Mouse (Mus musculus) heart, embryonic 11.5 days (tissue): ENCODE results near the gene Erp29. TPM values are rescaled to one million over a fixed set of nuclear protein-coding genes. Genes with fewer than 3 reads are reported as not detected.
A peak's percentile ranks its signal among the peaks of the same experiment; 100 is the strongest.

Experiments used
- ATAC-seq: fragments of 200-750 bp; cut with Nextera tagmentation; replicated peaks from 2 replicates; pipeline ENCODE4 v1.8.0; 2017; ENCODE audit warnings: moderate library complexity; ENCODE audit not compliant: insufficient number of reproducible peaks, low FRiP score, low TSS enrichment
- H3K27ac ChIP-seq: fragments of 300-500 bp; sonication (generic); 2 replicates; pipeline ENCODE4 v1.5.1; 2014; ENCODE audit warnings: mild to moderate bottlenecking, low read depth, low read length
- H3K27me3 ChIP-seq: fragments of 300-500 bp; sonication (generic); 2 replicates; pipeline ENCODE4 v1.6.1; 2014; ENCODE audit warnings: mild to moderate bottlenecking, low read length, mixed read lengths; ENCODE audit not compliant: control insufficient read depth, insufficient read depth
- H3K36me3 ChIP-seq: fragments of 300-500 bp; sonication (generic); 2 replicates; pipeline ENCODE4 v1.6.1; 2014; ENCODE audit warnings: mild to moderate bottlenecking, low read length, moderate library complexity, mixed read lengths; ENCODE audit not compliant: control insufficient read depth, insufficient read depth
- H3K4me1 ChIP-seq: fragments of 300-500 bp; sonication (generic); 2 replicates; pipeline ENCODE4 v1.6.1; 2014; ENCODE audit warnings: low read length; ENCODE audit not compliant: control insufficient read depth, insufficient read depth
- H3K4me2 ChIP-seq: fragments of 300-500 bp; sonication (generic); 2 replicates; pipeline ENCODE4 v1.6.1; 2014; ENCODE audit warnings: mild to moderate bottlenecking, moderate library complexity
- H3K4me3 ChIP-seq: fragments of 300-500 bp; sonication (generic); 2 replicates; pipeline ENCODE4 v1.5.1; 2014; ENCODE audit warnings: low read depth, low read length
- H3K9ac ChIP-seq: fragments of 300-500 bp; sonication (generic); 2 replicates; pipeline ENCODE4 v1.6.1; 2014; ENCODE audit warnings: mild to moderate bottlenecking, low read depth, low read length, moderate library complexity
- H3K9me3 ChIP-seq: fragments of 300-500 bp; sonication (generic); replicated peaks from 2 replicates; pipeline ENCODE4 v1.6.1; 2016; ENCODE audit warnings: low read length; ENCODE audit not compliant: control insufficient read depth
- WGBS: fragments of 180-500 bp; shearing (Covaris S2); extraction: QIAGEN DNeasy Blood & Tissue Kit; methylation state at CpG from one replicate; pipeline ENCODE4 v1.1.7; 2014; ENCODE audit not compliant: insufficient replicate concordance; 5-methylcytosine and 5-hydroxymethylcytosine counted together
- polyA plus RNA-seq: library from polyadenylated mRNA; unstranded; fragments of >200 nt; fragmentation: Nextera tagmentation; extraction: Ambion mirVana; gene quantifications from 2 replicates; pipeline ENCODE4 v1.2.1, GENCODE M21; 2014

Erp29 gene
- polyA plus RNA-seq, 1 experiment from 2014 or later, result 137 TPM

DNA sequence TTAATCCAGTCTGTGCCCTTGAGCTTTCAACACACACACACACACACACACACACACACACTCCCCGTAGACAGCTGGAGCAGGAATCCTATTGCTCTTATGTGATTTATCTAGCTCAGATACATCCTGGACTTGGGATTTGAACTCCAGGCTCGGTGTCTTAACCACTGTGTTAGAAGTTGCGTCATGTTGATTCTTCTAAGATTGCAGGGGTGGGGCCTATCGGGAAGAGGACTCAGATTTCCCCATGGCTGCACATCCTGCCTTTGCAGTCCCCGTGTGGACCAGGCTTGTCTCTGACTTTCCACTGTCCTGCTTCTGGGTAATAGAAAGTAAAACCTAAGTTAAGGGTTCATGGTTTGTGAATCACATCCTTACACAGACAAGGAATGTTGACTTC, 52.2 kb downstream of the Erp29 start:
- Histone ChIP-seq H3K4me2 (no peak overlapping the region), H3K36me3 (no peaks in the 10 kb centered on the region; the same call in 1 of the 2 replicates), H3K27ac (no peak overlapping the region), H3K9me3 (no peaks in the 10 kb centered on the region), H3K9ac (no peak overlapping the region), H3K4me3 (no peak overlapping the region), H3K4me1 (peaks cover 20% of the 10 kb centered on the region), H3K27me3 (no peaks in the 10 kb centered on the region)
- WGBS, result 62% methylated on average over 5 of the region's 5 CpGs
- no peak for ATAC-seq

DNA sequence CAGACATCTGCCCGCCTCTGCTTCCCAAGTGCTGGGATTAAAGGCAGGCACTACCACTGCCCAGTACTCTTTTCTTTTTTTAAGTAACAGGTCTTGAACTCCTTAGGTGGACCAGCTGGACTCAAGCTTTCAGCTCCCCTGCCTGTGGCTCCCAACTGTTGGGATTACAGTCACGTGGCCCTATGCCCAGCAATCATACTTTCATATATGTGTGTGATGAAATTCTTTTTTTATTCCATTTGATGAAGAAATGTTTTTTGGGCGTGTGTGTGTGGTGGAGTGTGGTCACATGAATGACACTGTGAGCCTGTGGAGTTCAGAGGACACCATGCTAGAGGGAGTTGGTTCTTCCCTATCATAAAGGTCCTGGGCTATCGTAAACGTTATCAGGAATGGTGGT, 52.8 kb downstream of the Erp29 start:
- Histone ChIP-seq H3K4me3 (no peak overlapping the region), H3K9ac (no peak overlapping the region), H3K9me3 (no peaks in the 10 kb centered on the region), H3K4me2 (peak overlapping the region; percentile 95), H3K27ac (no peak overlapping the region), H3K36me3 (no peaks in the 10 kb centered on the region; the same call in 1 of the 2 replicates), H3K4me1 (peaks cover 20% of the 10 kb centered on the region), H3K27me3 (no peaks in the 10 kb centered on the region)
- no peak for ATAC-seq
- WGBS, result 78% methylated on average over 5 of the region's 5 CpGs

DNA sequence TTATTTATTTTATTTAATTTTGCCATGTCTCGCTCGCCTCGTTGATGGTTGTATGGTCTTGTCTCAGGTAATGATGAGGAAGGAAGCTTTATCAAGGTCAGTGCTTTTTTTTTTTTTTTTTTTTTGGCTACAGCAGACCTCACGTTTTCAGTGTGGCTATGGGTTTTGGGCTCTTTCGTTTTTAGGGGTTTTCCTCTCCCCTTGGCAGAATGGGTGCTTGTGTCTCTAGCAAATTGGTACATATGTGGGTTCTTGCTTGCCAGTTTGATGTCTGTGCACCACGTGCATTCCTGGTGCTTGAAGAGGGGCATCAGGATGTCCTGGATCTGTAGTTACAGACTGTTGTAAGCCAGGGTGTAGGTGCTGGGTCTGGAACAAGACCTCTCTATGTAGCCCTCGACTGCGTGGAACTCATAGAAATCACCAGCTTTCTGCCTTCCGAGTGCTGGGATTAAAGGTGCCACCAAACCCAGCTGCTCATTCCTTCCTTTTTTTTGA, 53.3 kb downstream of the Erp29 start:
- H3K36me3 ChIP-seq, result no peaks in the 10 kb centered on the region; the same call in 1 of the 2 replicates
- peak overlapping the region; percentile 97 for H3K4me3 ChIP-seq
- no peaks in the 10 kb centered on the region for H3K27me3 ChIP-seq
- peak overlapping the region; percentile 90 for H3K9ac ChIP-seq
- H3K9me3 ChIP-seq, result no peaks in the 10 kb centered on the region
- peaks cover 20% of the 10 kb centered on the region for H3K4me1 ChIP-seq
- peak overlapping the region; percentile 95 for H3K4me2 ChIP-seq
- no peak for ATAC-seq
- 42% methylated on average over 9 of the region's 9 CpGs for WGBS
- no peak overlapping the region for H3K27ac ChIP-seq

DNA sequence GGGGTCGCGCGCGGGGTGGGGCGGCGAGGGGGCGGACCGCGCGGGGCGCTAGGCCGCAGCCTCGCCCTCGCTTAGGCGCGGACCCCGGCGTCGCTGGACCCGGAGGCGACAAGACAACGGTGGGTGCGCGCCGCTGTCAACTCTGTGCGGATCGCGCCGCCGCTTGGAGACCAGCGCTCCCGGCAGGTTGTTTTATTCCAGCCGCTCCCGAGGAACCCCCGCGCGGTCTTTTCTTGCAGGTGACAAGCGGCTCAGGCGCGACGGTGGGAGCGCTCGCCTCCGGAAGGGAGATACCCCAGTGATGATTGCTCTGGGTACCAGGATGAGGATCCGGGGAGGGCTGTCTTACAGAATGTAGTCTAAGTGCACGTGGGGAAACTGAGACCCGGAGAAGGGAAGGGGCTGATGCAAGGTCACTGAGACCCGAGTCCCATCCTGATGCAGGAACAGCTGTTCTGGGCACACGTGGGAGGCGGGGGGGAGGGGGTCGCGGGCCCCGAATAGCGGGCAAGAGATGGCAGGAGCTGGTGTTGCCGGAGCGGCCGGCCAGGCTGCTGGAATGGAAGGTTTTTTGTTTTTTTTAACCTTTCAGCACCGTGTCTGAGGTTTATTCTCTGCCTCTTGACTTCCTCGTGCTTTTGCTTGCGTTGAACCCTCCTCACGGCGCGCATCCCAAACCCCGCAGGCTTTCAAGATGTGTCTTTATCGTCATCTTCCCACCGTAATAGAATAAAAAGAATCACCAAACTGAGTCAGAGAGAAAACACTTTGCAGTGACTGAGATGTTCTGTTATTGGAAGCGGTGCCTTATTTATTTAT, 54.0 kb downstream of the Erp29 start:
- peaks cover 18% of the 10 kb centered on the region for H3K4me1 ChIP-seq
- whole genome bisulfite sequencing, result under 1% methylated on average over 67 of the region's 67 CpGs
- no peaks in the 10 kb centered on the region for H3K9me3 ChIP-seq
- H3K4me3 ChIP-seq, result peak overlapping the region; percentile 97
- no peaks in the 10 kb centered on the region; the same call in 1 of the 2 replicates for H3K36me3 ChIP-seq
- peak; percentile 62 for ATAC-seq
- H3K4me2 ChIP-seq, result peak overlapping the region; percentile 95
- H3K27ac ChIP-seq, result peak overlapping the region; percentile 57; the same call in 1 of the 2 replicates
- H3K27me3 ChIP-seq, result no peaks in the 10 kb centered on the region
- H3K9ac ChIP-seq, result peak overlapping the region; percentile 90

DNA sequence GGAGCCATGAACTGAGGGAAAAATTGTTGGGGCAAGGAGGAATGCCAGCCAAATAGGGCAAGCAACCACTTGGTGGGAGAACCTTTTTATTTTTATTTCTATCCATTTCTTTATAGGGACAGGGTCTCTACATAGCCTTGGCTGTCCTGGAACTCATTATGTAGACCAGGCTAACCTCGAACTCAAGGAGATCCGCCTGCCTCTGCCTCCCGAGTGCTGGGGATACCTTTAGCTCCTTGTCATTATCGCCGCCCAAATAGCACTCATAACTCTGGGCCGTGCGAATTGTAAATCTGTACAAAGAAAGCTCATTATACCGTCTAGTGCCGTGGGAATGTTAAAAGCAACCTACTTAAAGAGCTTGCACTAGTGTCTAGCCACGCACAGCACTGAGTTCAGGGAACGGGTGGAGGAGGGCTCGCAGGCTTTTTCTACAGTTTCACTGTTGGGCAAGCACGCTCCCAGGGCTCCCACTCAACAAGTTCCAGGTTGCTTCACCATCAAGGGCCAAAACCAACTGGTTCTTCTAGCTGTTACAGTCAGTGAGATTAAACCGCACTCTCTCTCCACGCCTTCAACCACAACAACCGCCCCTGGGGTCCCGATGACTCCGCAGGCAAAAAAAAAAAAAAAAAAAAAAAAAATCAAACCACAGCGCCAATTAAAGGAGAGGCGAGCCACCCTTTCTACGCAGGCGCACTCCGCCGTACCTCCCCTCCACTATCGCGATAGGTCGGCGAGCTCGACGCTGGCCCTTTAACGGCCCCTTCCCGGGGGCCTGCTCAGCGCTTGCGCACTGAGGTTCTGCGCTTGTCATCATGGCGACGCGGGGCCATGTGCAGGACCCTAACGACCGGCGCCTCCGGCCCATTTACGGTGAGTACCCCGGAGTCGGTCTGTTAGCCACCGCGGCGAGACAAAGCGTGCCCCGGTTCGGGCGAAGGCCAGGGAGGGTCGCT, 54.8 kb downstream of the Erp29 start, which contains the start of gene Naa25:
TSS of gene Naa25 (plus strand) at position 750 of the 959 bp plus-strand sequence.
- no peaks in the 10 kb centered on the region for H3K27me3 ChIP-seq
- ATAC-seq, result peak; percentile 93
- no peaks in the 10 kb centered on the region for H3K9me3 ChIP-seq
- H3K4me3 ChIP-seq, result peak within 1 kb of the TSS; percentile 97
- H3K4me1 ChIP-seq, result peaks cover 17% of the 10 kb centered on the region
- peak within 1 kb of the TSS; percentile 90 for H3K9ac ChIP-seq
- 9% methylated on average over 52 of the region's 53 CpGs for WGBS
- H3K4me2 ChIP-seq, result peak within 1 kb of the TSS; percentile 95
- H3K36me3 ChIP-seq, result no peaks in the 10 kb centered on the region; the same call in 1 of the 2 replicates
- H3K27ac ChIP-seq, result peak within 1 kb of the TSS; percentile 86

DNA sequence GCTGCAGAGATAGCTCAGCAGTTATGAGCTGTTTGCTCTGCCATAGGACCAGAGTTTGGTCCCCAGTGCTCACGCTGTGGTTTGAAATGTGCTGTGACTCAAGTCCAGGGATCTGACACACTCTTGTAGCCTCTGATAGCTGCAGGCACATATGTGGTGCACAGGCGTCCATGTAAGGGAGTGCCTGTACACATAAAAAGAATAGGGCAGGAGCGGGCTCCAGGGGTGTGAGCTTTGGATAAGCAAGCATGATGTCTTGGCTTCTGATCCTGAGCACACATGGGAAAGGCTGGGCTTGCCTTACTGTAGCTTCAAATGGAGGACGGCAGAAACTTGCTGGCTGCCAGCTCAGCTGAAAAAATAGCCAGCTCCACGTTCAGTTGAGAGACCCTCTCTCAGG, 56.7 kb downstream of the Erp29 start:
- Histone ChIP-seq H3K27me3 (no peaks in the 10 kb centered on the region), H3K36me3 (no peaks in the 10 kb centered on the region), H3K4me3 (no peak overlapping the region), H3K9ac (no peak overlapping the region), H3K4me1 (peaks cover 13% of the 10 kb centered on the region), H3K4me2 (no peak overlapping the region), H3K9me3 (no peaks in the 10 kb centered on the region), H3K27ac (no peak overlapping the region)
- no peak for ATAC-seq
- 71% methylated on average over 5 of the region's 5 CpGs for WGBS

DNA sequence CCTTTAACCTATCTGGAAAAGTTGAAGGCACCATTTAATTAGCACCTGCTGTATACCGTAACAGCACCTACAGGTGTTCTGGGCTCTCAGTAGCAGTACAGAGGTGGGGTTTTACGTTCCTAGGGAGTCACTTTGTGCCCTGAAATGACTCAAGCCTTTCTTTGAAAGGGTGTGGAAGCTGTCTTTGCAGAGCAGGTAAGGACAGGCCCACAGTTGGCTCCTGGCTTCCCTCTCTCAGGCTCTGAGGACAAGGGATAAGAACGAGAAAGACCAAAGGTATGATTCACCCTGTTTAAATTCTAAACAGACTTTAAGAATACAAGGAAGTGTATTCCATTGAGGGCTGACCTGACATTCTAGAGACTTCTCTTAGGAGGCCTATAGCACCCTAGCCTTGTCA, 58.9 kb downstream of the Erp29 start:
- H3K9ac ChIP-seq, result no peak overlapping the region
- H3K4me1 ChIP-seq, result no peaks in the 10 kb centered on the region; the same call in 1 of the 2 replicates
- ATAC-seq, result no peak
- H3K36me3 ChIP-seq, result no peaks in the 10 kb centered on the region
- no peak overlapping the region for H3K4me3 ChIP-seq
- H3K27me3 ChIP-seq, result no peaks in the 10 kb centered on the region
- no peaks in the 10 kb centered on the region for H3K9me3 ChIP-seq
- WGBS, result 81% methylated on average over 3 of the region's 3 CpGs
- H3K4me2 ChIP-seq, result no peak overlapping the region
- no peak overlapping the region for H3K27ac ChIP-seq

DNA sequence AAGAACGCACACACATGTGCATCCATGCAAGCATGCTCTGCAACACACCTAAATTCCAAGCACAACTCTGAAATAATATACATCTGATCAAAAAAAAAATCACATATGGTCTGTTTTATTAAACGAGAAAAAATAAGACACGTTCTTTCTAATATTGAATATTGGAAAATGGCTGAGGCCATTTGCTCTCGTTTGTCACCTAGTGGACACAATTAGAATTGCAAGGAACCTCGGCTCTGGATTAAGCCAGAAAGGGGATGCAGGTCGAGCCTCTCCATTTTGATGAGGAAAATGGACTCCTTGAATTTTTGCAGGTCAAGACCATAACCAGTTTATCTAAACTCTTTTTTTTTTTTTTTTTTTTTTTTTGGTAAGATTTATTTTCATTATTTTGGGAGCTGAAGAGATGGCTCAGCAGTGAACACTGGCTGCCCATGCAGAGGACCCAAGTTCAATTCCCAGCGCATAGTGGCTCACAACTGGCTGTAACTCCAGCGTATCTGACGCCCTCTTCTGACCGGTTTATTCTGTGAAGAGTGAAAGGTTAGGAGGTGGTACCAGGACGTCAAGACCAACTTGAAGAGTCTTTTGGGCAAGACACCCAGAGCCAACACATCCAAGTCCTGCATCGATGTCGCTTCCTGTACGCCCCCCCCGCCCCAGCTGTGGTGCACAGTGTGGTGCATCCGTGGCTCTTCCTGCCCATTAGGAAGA, 59.5 kb downstream of the Erp29 start:
- no peaks in the 10 kb centered on the region for H3K4me1 ChIP-seq
- H3K9ac ChIP-seq, result no peak overlapping the region
- H3K4me3 ChIP-seq, result no peak overlapping the region
- H3K9me3 ChIP-seq, result no peaks in the 10 kb centered on the region
- 55% methylated on average over 16 of the region's 16 CpGs for WGBS
- H3K27ac ChIP-seq, result no peak overlapping the region
- H3K36me3 ChIP-seq, result no peaks in the 10 kb centered on the region
- no peak overlapping the region for H3K4me2 ChIP-seq
- no peaks in the 10 kb centered on the region for H3K27me3 ChIP-seq
- no peak for ATAC-seq
